Mouse (Mus musculus): ENCODE measurements around the gene Atp2a2.

The Atp2a2 gene

DNA sequence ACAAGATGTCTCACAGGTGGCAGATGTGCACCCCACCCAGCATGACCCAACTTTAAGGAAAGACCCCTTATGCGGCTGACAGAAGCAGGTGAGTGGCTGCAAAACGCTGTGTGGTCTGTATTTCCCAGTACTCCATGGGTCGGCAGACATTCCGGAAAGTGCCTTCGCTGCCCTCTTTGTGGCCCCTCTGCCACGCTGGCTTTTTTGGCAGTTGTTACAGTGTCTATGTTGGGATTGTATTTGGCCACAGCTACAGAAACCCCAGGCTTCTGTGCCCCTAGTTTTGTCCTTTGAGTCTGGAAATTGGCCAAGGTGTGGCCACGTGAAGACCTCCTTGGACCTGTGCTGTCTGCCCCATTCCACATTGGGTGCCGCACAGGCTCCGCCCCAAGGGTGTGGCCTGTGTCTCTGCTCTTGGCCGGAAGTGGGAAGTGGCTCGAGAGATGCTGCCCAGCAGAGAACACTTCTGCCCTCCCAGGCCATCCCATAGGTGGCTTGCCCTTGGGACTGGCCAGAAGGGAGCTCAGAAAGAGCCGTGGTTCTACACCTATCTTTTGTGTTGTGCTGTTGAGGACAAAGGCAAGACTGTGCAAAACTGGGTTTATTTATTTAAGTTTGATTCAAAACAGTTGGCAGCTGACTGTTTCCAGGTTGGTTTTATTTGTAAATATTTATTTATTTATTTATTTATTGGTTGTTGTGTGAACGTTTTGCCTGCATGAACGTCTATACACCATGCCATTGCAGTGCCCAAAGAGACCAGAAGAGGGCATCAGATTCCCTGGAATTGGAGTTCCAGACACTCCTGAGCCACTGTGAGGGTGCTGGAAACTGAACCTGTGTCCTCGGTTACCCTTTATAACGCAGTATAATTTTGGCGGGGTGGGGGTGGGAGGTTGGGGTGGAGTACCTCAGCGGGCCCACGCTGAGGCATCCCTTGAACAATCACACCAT is 92.1 kb downstream of the Atp2a2 start:
- no peak for DNase-seq (ENCODE audit: low read depth)

- no peak for DNase-seq (ENCODE audit: low read depth)
These were observed 96.5 kb downstream of the Atp2a2 start for GRCm38 (mm10) chr5:122405537-122405936.

All from fibroblast of lung, adult 2 months (primary cell).